Mouse (Mus musculus) urinary bladder, postnatal 10 days (tissue): ENCODE results near the gene Myo1b.
"Not testable (repeated sequence)": the region's sequence is repeated elsewhere in the genome, so short reads cannot be mapped to it uniquely, and the experiment has no call there.

Source experiments
- DNase-seq: peaks from one replicate; pipeline ENCODE4 v3.0.0; 2022; ENCODE audit warnings: low spot score

Gene Myo1b

DNA sequence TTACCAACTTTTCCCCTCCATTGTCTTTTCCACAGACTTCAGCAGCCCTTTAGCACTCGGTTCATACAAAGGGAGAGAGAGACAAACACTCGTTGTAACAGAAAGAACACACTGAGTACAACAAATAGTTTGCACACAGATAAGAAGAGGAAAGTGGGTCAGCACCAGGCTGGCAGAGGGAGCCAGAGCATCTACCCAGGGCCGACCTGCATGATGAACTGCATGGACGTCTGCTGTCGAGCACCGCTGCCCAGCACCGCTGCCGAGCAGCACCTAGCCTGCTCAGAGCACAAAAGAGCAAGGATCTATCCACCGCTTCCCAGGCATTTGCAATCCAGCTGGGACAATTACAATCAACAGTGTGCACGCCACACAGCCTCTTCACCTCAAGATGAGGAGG is 19.9 kb downstream of the Myo1b start:
- no peak for DNase-seq

DNA sequence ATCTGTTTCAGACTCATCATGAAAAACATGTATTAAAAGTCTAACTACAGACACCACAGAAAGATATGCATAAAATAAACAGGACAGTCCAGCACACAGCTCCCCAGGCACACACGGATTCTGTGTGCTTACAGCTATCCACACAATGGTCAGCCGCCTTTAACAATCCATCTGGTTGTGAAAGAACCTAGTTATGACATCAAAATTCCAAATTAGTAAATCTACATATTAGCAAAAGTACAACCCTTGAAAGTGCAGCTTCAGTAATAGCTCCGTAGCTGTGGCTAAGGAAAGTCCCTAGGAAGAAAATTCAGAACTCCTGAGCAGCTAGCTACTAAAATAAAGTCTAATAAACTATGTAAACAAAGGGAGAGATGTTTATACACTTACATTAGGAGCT is 21.1 kb downstream of the Myo1b start:
- DNase-seq: no peak

- DNase-seq: no peak
Measured at GRCm38 (mm10) chr1:51893521-51894355, 22.1 kb downstream of the Myo1b start.

DNA sequence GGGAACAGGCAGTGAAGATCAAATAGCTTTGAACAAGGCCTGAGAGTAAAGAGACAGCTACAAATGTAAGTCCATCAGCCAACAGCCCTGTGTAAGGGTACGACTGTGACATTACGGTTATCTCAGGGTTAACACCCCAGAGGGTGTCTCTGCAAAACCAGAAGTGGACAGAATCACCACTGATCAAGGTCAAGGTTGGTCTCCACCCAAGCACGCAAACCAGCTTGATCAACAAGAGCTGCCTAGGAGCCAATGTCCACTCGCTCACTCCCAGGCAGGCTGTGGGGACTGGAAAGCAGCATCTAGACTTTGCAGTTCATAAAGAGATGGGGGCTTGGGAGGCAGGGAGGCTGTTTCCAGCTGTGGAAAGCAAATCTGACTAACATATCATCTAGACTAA is 23.9 kb downstream of the Myo1b start:
- no peak for DNase-seq

GRCm38 (mm10) chr1:51888046-51888813 is 27.6 kb downstream of the Myo1b start:
- DNase-seq: no peak

- no peak for DNase-seq
Measured at GRCm38 (mm10) chr1:51885356-51885983, 30.4 kb downstream of the Myo1b start.

DNA sequence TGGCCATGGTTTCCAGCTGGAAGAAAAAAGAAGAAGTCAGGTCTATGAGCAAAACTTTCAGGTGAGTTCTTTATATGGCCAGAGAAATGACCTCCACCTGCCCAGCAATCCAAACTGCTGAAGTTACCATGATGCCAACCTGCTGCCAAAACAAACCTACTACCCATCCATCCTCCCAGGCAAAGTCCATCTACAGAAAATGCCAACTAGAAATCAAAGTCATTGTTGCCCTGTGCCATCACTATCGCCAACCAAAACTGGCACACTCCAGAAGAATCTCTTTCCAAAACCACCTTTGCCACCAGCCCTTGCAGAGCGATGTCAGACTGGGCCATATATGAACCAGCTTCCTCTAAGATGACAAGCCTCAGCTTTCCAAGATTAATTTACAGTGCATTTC is 32.7 kb downstream of the Myo1b start:
- no peak for DNase-seq

GRCm38 (mm10) chr1:51882752-51883151 is 33.1 kb downstream of the Myo1b start:
- DNase-seq: no peak

- no peak for DNase-seq
Measured at GRCm38 (mm10) chr1:51879927-51880814, 35.7 kb downstream of the Myo1b start.

GRCm38 (mm10) chr1:51879333-51879770 is 36.5 kb downstream of the Myo1b start:
- DNase-seq: no peak

DNA sequence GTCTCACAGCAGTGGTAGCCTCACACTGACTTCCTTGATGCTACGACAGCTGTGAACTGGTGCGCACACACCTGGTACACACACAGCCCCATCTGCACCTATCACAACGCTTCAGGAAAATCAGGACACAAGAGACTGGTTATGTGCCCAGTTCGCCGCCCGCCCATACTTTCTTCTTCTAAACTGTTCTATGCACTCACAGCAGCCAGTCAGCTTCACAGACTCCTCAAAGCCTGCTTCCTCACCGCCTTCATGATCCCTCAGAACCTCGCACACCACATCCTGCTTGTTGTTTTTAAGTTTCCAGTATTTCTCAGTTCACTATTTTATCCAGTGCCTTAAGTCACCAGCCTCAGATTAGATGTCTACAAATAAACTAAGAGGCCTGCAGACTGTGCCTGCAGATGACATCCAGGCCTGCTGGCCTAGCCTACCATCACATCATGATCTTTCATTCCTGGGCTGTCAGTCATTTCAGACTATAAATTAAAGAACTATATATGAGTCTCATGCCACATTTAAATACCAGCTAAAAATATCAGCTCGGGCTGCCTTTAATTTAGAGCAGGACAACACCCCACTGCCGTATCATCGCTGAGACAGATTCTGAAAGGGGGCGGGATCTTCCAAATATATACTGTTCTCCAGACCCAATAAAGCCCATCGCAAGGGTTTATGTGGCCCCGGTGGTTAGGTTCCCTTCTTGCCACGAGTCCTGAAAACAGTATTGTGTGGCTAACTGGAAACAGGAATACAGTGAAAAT is 40.2 kb downstream of the Myo1b start:
- DNase-seq: no peak

- DNase-seq: no peak
Measured at GRCm38 (mm10) chr1:51872493-51873261, 43.2 kb downstream of the Myo1b start.

DNA sequence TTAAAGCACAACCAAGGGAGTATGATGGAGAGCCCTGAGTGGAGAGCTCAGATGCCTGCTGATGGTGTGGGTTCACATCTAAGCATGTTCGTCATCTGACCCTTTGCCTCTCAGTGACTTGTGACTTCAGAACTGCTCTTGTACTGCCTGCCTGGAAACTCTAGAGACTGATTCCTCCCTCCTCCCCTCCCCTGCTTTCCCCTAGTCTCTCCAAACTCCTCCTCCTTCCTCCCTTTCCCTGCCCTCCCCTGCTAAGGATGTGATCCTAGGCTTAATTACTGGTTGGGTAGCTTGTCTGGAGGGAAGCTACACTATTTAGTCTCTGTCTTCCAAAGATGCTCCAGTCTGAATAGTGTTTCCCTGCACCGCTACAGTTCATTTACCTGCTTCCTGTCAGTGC is 44.6 kb downstream of the Myo1b start:
- not testable (repeated sequence) for DNase-seq

- no peak for DNase-seq
Measured at GRCm38 (mm10) chr1:51862828-51863421, 52.9 kb downstream of the Myo1b start.

DNA sequence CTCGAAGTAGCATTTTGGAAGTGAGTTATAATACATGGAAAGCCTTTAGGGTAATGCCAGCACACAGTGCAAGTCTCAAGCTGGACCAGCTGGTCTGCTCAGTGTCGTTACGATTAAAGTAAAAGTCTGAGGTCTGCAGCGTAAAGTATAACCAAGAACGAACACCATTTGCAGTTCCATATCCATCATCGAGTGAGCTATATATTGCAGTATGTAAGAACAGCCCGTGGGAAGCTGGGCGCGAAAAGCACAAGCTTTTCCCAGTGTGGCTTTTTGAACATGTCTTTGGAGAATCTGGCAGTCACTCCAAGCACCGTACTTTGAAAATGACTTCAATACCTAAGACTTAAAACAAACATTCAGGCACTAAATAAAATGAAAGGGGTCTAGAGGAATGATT is 55.0 kb downstream of the Myo1b start:
- no peak for DNase-seq

GRCm38 (mm10) chr1:51856946-51857345 is 58.9 kb downstream of the Myo1b start:
- DNase-seq: no peak

DNA sequence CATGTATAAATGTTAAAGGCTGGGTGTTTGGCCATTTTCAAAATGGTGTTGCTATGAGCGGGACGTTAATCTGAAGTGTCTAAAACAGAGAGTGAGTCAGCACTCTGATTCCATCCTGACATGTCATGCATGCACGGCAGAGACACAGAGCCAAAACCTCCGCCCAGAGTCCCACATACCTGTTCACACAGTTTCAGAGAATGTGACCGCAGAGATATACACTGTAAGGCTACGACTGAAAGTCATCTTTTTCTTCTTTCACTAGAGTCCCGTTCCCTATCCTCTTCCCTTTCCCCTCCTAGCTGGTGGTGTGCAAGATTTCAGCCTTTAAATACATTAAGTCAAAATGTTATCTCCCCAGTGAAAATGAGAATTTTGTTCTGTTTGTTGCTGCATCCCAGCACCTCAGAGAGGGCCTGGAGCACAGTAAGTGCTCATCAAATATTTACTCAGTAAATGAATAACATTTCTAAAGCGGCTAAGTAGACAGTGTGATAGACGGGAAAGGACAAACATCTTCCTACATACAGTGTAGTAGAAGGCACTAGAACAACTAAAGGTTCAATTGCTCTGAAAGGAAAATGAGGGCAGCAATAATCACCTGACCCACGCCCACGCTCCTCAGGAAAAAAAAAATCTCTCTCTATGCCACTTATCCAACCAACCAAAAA is 59.5 kb downstream of the Myo1b start:
- DNase-seq: no peak

- DNase-seq: no peak
Measured at GRCm38 (mm10) chr1:51855541-51856244, 60.2 kb downstream of the Myo1b start.

GRCm38 (mm10) chr1:51852314-51852713 is 63.6 kb downstream of the Myo1b start:
- DNase-seq: no peak
